Mouse (Mus musculus) neural tube, embryonic 12.5 days (tissue): Measurements from ENCODE around the gene Col6a4. TPM values are rescaled to one million over a fixed set of nuclear protein-coding genes. Genes with fewer than 3 reads are reported as not detected.

ENCODE experiments used
- ATAC-seq: fragments of 200-750 bp; cut with Nextera tagmentation; 2 replicates; pipeline ENCODE4 v1.8.0; 2017; ENCODE audit warnings: low read depth, mild to moderate bottlenecking, moderate TSS enrichment, moderate library complexity; ENCODE audit not compliant: low FRiP score
- H3K27ac ChIP-seq: fragments of 300-500 bp; sonication (generic); 2 replicates; pipeline ENCODE4 v1.5.1; 2016
- H3K27me3 ChIP-seq: fragments of 300-500 bp; sonication (generic); replicated peaks from 2 replicates; pipeline ENCODE4 v1.6.1; 2016; ENCODE audit warnings: mild to moderate bottlenecking
- H3K36me3 ChIP-seq: fragments of 300-500 bp; sonication (generic); 2 replicates; pipeline ENCODE4 v1.6.1; 2016; ENCODE audit warnings: mild to moderate bottlenecking
- H3K4me1 ChIP-seq: fragments of 300-500 bp; sonication (generic); 2 replicates; pipeline ENCODE4 v1.6.1; 2016
- H3K4me2 ChIP-seq: fragments of 300-500 bp; sonication (generic); replicated peaks from 2 replicates; pipeline ENCODE4 v1.6.1; 2016; ENCODE audit warnings: mild to moderate bottlenecking
- H3K4me3 ChIP-seq: fragments of 300-500 bp; sonication (generic); 2 replicates; pipeline ENCODE4 v1.5.1; 2016
- H3K9ac ChIP-seq: fragments of 300-500 bp; sonication (generic); 2 replicates; pipeline ENCODE4 v1.6.1; 2016; ENCODE audit warnings: mild to moderate bottlenecking
- H3K9me3 ChIP-seq: fragments of 300-500 bp; sonication (generic); 2 replicates; pipeline ENCODE4 v1.6.1; 2016; ENCODE audit warnings: mild to moderate bottlenecking
- WGBS: fragments of 180-500 bp; shearing (Covaris S2); methylation state at CpG from one replicate; pipeline ENCODE4 v1.1.7; 2016; 5-methylcytosine and 5-hydroxymethylcytosine counted together
- polyA plus RNA-seq: library from polyadenylated mRNA; unstranded; fragments of >200 nt; fragmentation: Nextera tagmentation; extraction: Ambion mirVana; gene quantifications from 2 replicates; pipeline ENCODE4 v1.2.1, GENCODE M21; 2016

Col6a4 gene
- polyA plus RNA-seq, 1 experiment from 2014 or later: 0.55 TPM

DNA sequence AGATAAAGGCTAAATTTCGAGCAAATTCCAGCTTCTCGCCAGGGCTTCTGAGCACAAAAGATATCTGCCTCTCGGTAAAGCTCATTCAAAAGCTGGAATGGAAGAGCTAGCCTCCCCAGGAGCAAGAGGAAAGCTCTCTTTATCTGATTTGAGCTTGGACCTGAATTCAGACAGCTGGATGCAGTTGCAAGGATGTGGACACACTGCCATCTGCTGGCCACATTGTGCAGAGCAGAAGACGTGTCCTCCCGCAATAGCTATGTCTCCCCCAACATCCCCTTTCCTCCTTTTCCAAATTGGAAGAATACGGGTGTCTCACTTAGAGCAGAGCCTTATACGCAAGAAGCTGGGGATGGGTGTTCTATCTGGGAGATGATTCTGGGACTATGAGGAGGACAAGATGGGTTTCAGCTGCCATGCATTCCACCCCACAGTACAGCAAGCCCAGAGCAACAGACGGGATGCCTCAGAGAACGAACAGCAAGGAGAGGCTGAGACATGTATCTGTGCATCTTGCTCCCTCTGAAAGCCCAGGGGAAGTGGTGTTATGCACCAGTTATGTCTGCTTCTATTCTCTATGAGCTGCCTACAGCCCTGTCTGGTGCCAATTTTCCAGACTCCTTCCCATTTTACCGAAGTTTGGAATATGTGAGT is 16.3 kb upstream of the Col6a4 start:
- Histone ChIP-seq H3K4me1 (0 out of 2 replicates have a peak, but pooled peaks cover 4% of the 10 kb centered on the region), H3K9ac (no peak overlapping the region), H3K4me2 (no peak overlapping the region), H3K4me3 (no peak overlapping the region), H3K36me3 (no peaks in the 10 kb centered on the region), H3K27me3 (no peaks in the 10 kb centered on the region), H3K9me3 (no peaks in the 10 kb centered on the region), H3K27ac (no peak overlapping the region)
- no peak for ATAC-seq
- 34% methylated on average over 10 of the region's 10 CpGs for WGBS

DNA sequence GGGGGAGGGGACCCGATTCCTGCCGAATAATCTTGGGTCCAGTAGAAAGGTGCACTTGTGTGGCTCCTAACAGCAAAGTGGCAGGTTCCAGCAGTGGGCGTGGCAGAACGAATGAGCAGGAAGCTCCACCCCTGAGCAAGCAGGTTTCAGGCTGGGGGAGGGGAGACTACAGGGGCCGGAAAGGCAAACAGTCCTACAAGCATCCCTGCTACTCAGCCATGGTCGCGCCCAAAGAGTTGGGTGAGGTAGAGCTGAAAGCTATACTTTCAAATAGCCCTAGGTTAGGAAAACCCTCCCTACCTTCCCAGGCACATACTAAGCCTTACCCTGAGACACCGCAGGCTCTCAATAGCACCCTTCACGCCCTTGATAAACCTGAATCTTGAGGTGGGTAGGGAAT is 9.7 kb upstream of the Col6a4 start:
- no peak for ATAC-seq
- Histone ChIP-seq H3K27me3 (no peaks in the 10 kb centered on the region), H3K9me3 (no peaks in the 10 kb centered on the region), H3K36me3 (no peaks in the 10 kb centered on the region), H3K27ac (no peak overlapping the region), H3K4me1 (no peaks in the 10 kb centered on the region), H3K4me3 (no peak overlapping the region), H3K4me2 (no peak overlapping the region), H3K9ac (no peak overlapping the region)
- 84% methylated on average over 9 of the region's 9 CpGs for WGBS

DNA sequence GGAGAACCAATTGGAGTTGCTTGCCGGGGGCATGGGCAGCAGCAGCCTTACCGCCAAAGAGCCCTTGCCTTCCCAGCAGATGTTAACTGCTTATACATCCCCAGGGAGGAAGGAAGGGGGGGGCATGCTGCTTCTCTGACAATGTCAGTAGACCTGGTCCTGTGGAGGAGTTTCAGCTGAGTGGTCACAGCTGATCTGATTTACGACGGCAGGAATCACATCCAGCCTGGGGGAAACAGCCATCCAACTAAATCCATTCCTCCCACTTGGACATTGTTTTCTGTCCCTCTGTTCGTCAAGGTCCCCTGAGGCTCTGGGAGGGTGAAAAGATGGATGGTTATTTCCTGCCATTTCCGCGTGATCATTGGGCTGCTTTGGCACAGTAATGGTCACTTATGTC is 7.8 kb upstream of the Col6a4 start:
- 64% methylated on average over 7 of the region's 7 CpGs for WGBS
- Histone ChIP-seq H3K9me3 (no peaks in the 10 kb centered on the region), H3K27ac (no peak overlapping the region), H3K27me3 (no peaks in the 10 kb centered on the region), H3K9ac (no peak overlapping the region), H3K36me3 (no peaks in the 10 kb centered on the region), H3K4me2 (no peak overlapping the region), H3K4me1 (no peaks in the 10 kb centered on the region), H3K4me3 (no peak overlapping the region)
- 0 out of 2 replicates have a peak, but pooled peaks have one; percentile 25 for ATAC-seq

DNA sequence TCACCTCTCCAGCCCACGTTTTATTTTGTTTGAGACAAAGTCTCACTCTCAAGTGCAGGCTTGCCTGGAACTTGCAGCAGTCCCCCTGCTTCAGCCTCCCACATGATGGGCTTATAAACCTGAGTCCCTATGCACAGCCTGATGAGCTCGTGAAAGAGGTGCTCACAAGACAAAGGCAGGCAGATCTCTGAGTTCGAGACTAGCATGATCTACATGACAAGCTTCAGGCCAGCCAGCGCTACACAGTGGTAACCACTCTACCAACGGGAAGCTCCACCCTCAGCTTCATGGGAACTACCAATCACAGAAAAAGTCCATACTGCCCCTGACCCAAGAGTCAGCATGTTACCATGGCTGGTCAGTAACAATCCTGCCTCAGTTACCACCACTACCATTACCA is 4.6 kb upstream of the Col6a4 start:
- H3K4me2 ChIP-seq: no peak overlapping the region
- H3K9ac ChIP-seq: no peak overlapping the region
- H3K36me3 ChIP-seq: no peaks in the 10 kb centered on the region
- H3K27ac ChIP-seq: no peak overlapping the region
- no peaks in the 10 kb centered on the region for H3K4me1 ChIP-seq
- WGBS: 75% methylated on average over 5 of the region's 5 CpGs
- H3K27me3 ChIP-seq: no peaks in the 10 kb centered on the region
- no peak overlapping the region for H3K4me3 ChIP-seq
- H3K9me3 ChIP-seq: no peaks in the 10 kb centered on the region
- no peak for ATAC-seq

DNA sequence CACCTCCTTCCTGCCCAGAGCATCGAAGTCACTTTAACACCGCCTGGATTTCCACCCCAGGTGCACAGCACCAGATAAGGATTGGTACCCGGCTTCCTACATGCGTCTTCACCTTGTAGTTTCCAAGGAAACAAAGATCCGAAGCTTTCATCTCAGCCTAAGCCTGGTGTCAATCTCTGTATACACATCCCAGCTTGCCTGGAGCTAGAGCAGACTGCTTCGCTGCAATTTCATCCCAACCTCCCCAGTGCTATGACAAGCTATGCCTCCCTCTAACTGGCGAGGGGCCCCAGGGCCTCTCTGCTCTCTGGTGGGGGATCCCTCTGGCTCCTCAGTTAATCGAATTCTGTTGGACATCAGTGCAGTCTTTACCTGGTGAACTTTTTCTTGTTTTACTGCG is 3.7 kb upstream of the Col6a4 start:
- ATAC-seq: no peak
- Histone ChIP-seq H3K27me3 (no peaks in the 10 kb centered on the region), H3K27ac (no peak overlapping the region), H3K36me3 (no peaks in the 10 kb centered on the region), H3K4me2 (no peak overlapping the region), H3K4me1 (no peaks in the 10 kb centered on the region), H3K9me3 (no peaks in the 10 kb centered on the region), H3K9ac (no peak overlapping the region), H3K4me3 (no peak overlapping the region)
- WGBS: 81% methylated on average over 9 of the region's 9 CpGs

DNA sequence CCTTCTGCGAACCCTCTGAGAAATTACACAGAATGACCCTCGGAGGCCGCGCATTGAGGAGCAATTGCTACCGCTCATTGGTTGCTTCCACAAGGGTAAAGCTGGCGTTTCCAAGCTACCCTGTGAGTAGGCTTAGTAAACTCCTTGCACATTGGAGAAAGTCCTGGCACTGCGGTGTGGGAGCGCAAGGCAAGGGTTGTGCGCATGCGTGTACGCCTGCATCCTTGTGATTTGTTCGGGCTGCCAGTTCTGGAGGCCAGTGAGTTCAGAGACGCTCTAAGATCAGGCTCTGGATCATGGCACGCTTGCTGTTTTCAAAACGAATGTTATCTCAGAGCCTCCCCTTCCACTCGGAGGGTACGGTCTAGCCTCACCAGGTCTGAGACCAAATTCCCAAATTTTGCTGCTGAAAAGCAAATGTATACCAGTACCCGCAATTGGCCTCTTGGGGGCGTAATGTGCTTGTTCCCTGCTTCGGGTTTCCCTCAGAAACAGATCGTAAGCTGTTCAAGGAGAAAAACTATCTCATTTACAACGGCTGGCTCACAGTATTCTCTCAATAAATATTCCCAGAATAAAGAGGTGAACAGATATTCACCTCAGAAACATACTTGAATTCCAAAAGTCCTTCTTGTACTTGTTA is 2.9 kb upstream of the Col6a4 start:
- peak overlapping the region; percentile 27 for H3K4me2 ChIP-seq
- no peak overlapping the region for H3K27ac ChIP-seq
- H3K36me3 ChIP-seq: no peaks in the 10 kb centered on the region
- no peaks in the 10 kb centered on the region for H3K4me1 ChIP-seq
- no peak for ATAC-seq
- no peak overlapping the region for H3K4me3 ChIP-seq
- H3K9ac ChIP-seq: no peak overlapping the region
- H3K9me3 ChIP-seq: no peaks in the 10 kb centered on the region
- WGBS: 78% methylated on average over 22 of the region's 22 CpGs
- H3K27me3 ChIP-seq: no peaks in the 10 kb centered on the region

DNA sequence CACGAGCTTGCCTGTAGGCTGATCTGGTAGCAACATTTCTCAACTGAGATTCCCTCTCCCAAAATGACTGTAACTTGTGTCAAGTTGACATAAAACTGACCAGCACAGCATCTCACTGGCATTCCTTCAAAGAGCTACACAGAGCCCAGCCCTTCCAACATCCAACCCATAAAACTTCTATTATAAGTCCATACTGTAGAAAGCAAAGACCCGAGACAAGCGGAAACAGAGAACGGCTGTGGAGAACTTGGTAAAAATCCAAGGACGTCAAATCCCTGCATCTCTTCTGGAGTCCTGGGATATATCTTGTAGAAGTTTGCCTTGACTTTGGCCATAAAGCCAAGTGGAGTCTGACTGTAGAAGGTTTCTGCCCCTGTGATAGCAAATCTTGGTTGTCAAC is 15.1 kb downstream of the Col6a4 start:
- no peak for ATAC-seq
- Histone ChIP-seq H3K4me2 (no peak overlapping the region), H3K9ac (no peak overlapping the region), H3K27me3 (no peaks in the 10 kb centered on the region), H3K4me3 (no peak overlapping the region), H3K27ac (no peak overlapping the region), H3K36me3 (no peaks in the 10 kb centered on the region), H3K9me3 (no peaks in the 10 kb centered on the region), H3K4me1 (no peaks in the 10 kb centered on the region)
- 94% methylated on average over 5 of the region's 5 CpGs for WGBS

DNA sequence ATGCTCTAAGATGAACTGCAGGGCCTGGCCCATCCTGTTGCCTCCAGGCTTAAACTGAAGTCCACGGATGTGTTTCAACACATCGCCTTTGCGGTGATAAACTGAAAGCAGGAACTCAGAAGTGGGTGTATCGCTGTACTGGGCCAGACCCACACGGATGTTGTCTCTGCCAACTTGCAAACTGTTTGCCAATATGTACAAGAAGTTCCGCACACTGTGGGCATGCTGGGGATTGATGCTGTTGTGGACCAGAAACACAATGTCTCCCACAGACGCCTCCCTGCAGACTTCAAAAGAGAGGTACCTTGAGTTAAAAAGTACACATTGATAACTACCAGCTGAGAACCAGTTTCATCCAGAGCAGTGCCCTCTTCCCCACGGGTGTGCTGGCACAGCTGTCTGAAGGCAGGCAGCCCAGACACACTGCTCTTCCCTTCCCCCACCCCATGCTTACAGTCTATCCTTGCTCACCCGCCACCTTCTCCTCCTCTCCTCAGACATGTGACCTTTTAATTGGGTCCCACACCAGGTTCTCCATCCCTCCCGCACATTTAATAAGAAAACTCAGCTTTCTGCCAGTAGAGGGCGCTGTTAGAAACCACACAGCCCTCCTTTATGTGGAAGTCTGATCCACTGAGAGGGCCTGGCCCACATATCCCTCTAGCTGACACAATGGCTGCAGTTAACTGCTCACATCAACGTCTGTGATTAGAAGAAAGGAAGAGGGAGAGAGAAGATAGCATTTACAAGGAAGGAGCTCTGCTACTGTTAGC is 16.1 kb downstream of the Col6a4 start:
- Histone ChIP-seq H3K27me3 (no peaks in the 10 kb centered on the region), H3K27ac (no peak overlapping the region), H3K4me1 (no peaks in the 10 kb centered on the region), H3K9ac (no peak overlapping the region), H3K4me3 (no peak overlapping the region), H3K9me3 (no peaks in the 10 kb centered on the region), H3K4me2 (no peak overlapping the region), H3K36me3 (no peaks in the 10 kb centered on the region)
- WGBS: 59% methylated on average over 12 of the region's 12 CpGs
- ATAC-seq: no peak

DNA sequence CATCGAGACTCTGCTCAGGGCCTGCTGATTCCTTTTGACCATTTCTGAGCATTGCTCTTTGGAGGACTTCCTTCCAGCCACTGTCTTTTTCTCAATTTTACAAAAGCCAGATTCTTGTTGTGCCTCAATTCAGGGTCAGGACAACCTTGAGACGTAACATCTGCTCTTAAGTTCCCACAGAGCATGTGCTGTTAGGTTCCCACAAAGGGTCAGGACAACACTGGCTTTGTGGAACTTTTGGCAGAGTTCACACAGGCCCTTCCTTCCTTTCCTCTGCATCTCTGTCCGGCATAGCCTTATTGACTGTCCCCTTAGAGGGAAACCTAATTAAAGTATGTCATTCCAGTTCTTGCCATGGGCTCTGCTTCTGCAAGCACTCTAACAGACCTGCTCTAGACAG is 18.6 kb downstream of the Col6a4 start:
- Histone ChIP-seq H3K36me3 (no peaks in the 10 kb centered on the region), H3K27ac (no peak overlapping the region), H3K4me2 (no peak overlapping the region), H3K4me3 (no peak overlapping the region), H3K9ac (no peak overlapping the region), H3K4me1 (no peaks in the 10 kb centered on the region), H3K27me3 (no peaks in the 10 kb centered on the region), H3K9me3 (no peaks in the 10 kb centered on the region)
- ATAC-seq: no peak
- WGBS: 88% methylated on average over 3 of the region's 3 CpGs

DNA sequence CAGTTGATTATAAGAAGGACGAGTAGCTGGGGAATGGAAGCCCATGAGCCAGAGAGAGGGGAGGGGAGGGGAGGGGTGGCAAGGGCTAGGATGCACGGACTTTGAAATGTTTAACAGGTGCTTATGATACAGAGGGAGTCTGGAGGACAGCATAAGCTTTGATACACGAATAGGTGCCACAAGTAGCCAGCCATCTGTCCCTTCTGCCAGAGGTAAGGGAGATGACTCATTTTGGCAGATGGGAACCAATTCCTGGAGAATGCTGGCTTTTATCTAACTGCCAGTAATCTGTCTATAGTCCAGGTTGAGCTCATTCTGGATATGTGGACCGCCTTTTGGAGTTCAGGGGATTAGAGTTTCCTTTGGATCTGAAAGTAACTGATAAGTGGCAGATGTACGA is 20.3 kb downstream of the Col6a4 start:
- Histone ChIP-seq H3K4me2 (no peak overlapping the region), H3K4me1 (no peaks in the 10 kb centered on the region), H3K27ac (no peak overlapping the region), H3K9ac (no peak overlapping the region), H3K4me3 (no peak overlapping the region), H3K27me3 (no peaks in the 10 kb centered on the region), H3K9me3 (no peaks in the 10 kb centered on the region), H3K36me3 (no peaks in the 10 kb centered on the region)
- ATAC-seq: no peak
- WGBS: 78% methylated on average over 5 of the region's 5 CpGs

DNA sequence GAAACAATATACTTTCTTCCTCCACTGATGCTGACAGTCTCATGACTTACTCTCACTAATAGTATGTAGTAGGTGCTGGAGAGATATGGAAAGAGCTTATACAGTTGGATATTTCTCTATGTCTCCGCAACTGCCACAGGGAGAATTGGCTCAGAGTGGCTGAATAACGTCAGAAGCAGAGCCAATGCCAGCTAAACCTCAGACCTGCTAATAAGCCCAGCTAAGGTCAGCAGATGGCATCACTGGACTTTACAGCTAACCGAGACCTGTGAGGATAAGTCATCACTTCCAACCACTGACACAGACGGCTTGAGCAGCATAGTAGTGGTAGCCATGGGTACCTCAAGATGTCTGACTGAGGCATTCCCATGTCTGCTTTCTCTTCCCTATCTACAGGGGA is 22.6 kb downstream of the Col6a4 start:
- no peaks in the 10 kb centered on the region for H3K4me1 ChIP-seq
- H3K27ac ChIP-seq: no peak overlapping the region
- ATAC-seq: no peak
- H3K4me2 ChIP-seq: no peak overlapping the region
- no peaks in the 10 kb centered on the region for H3K27me3 ChIP-seq
- H3K4me3 ChIP-seq: no peak overlapping the region
- H3K36me3 ChIP-seq: no peaks in the 10 kb centered on the region
- WGBS: 74% methylated on average over 4 of the region's 4 CpGs
- H3K9ac ChIP-seq: no peak overlapping the region
- no peaks in the 10 kb centered on the region for H3K9me3 ChIP-seq

DNA sequence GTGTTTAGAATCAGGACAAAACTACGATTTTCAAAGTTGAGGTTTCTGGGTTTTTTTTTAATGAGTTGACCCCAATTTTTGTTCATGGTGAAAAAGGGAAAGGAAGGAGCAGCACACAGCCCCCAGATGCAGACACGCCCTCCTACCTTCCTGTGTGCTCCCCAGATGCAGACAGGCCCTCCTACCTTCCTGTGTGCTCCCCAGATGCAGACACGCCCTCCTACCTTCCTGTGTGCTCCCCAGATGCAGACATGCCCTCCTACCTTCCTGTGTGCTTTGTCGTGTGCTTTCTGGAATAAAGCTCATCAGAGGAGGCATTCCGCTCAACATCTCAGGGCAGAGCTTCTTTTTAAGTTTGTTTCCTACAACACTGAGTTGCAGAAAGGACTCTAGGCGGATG is 24.9 kb downstream of the Col6a4 start:
- Histone ChIP-seq H3K27ac (no peak overlapping the region), H3K4me1 (no peaks in the 10 kb centered on the region), H3K27me3 (no peaks in the 10 kb centered on the region), H3K36me3 (no peaks in the 10 kb centered on the region), H3K4me3 (no peak overlapping the region), H3K9me3 (no peaks in the 10 kb centered on the region), H3K4me2 (no peak overlapping the region), H3K9ac (no peak overlapping the region)
- ATAC-seq: no peak
- 77% methylated on average over 6 of the region's 6 CpGs for WGBS
